Mouse (Mus musculus) neural tube, embryonic 10.5 days (tissue): ENCODE measurements at regions not wholly inside any gene's neighbourhood (a gene's known extent, or its start where the extent isn't known, plus 50 kb on each side); places are given as distances from the start of the nearest gene placed in this dataset.
A peak's percentile ranks its signal among the peaks of the same experiment; 100 is the strongest.

ENCODE experiments used
- DNase-seq: peaks from one replicate; pipeline ENCODE4 v3.0.0-alpha.2; 2017; ENCODE audit warnings: low spot score; ENCODE audit errors: extremely low spot score

DNA sequence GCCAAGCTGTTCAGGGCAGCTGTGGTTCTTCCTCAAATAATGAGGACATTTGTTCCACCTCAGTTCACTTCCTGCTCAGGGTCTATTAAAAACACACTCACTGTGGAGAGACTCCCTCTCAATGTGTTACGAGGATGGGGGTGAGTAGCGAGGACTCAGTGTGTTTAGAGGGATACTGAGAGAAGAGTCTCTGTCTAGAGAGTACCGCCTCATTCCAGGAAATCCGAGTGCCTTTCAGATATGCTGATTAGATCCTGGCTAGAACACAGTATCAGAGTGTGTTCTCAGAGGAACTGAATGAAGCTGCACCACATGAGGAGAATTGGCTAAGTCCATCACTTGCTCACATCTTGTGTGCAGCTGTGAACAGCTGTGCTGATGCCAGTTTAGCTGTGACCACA, 197.0 kb upstream of the Adamts9 start:
- peak; percentile 15 for DNase-seq

GRCm38 (mm10) chr6:93133940-93134339, 190.6 kb upstream of the Adamts9 start:
- DNase-seq, result no peak

- DNase-seq, result no peak
Measured at GRCm38 (mm10) chr6:93130946-93131685, 187.8 kb upstream of the Adamts9 start.

GRCm38 (mm10) chr6:93119482-93119881, 176.2 kb upstream of the Adamts9 start:
- DNase-seq, result no peak

GRCm38 (mm10) chr6:93113361-93113760, 170.1 kb upstream of the Adamts9 start:
- DNase-seq, result no peak

DNA sequence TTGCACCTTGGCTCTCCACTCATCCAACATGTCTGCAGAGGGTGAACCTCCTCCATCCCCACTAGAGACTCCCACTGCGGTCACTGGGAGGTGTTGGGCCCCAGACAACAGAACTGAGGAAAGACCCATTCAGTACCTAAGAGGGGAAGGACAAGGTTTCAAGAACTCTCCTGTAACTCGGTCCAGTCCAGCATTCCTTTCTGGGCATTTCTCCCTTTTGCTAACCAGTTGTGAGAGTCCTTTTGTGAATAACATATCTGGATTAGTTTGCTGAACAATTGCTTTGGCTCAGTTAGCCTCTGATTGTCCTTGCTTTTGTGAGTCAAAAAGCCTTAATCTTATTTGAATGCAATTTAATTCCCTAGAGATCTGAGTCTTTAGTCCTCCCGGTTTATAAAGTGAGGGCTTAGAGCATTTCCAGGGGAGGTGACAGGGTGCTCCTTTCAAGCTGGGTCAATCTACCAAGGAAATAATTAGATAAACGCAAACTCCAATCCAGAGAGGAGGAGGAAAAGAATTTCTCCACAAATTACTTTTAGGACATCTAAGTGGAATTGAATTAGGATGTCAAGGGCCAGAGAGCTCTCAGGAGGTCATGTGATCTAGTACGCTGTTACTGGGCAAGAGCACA, 151.6 kb upstream of the Adamts9 start:
- DNase-seq, result no peak

GRCm38 (mm10) chr6:93093770-93094169, 150.5 kb upstream of the Adamts9 start:
- no peak for DNase-seq

GRCm38 (mm10) chr6:93087329-93087728, 144.0 kb upstream of the Adamts9 start:
- no peak for DNase-seq

DNA sequence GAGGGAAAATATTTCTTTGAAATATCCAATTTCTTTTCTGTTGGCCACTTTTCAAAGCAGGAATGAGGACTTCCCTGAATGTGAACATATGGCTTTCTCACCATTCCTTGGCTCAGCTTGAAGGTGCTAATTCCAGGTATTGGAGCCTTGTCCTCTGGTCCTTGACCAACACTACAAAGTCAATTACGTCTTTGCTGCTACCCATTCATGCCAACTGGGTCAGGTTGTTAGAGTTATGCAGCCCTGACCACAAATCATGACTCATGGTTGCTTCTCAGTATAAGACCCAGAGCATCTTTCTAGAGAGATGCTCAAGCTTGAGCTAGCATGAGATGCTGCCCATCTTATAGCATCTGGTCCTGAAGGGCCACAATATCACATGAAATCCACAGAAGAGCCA, 141.0 kb upstream of the Adamts9 start:
- no peak for DNase-seq

- no peak for DNase-seq
Measured at GRCm38 (mm10) chr6:93083716-93084115, 140.4 kb upstream of the Adamts9 start.

- DNase-seq, result no peak
Measured at GRCm38 (mm10) chr6:93082205-93082604, 138.9 kb upstream of the Adamts9 start.

DNA sequence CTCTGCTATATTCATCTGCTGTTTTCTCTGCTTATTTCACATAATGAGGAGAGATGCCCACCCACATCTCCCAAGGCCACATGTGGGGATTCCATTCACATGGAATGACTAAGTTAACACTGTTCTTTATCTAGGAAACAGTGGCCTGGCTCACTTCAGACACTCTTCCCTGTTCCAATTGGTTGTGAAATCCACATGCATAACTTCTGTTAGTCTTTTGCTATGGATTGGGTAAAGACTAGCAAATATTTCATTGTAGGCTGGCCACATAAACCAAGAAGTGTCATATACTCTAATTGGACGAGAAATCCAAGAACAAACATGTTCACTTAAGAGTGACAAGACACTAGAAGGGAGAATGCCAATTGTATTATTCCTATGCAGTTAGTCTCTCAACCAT, 133.4 kb upstream of the Adamts9 start:
- no peak for DNase-seq

GRCm38 (mm10) chr6:93075867-93076266, 132.6 kb upstream of the Adamts9 start:
- no peak for DNase-seq

- no peak for DNase-seq
Measured at GRCm38 (mm10) chr6:93075011-93075410, 131.7 kb upstream of the Adamts9 start.

DNA sequence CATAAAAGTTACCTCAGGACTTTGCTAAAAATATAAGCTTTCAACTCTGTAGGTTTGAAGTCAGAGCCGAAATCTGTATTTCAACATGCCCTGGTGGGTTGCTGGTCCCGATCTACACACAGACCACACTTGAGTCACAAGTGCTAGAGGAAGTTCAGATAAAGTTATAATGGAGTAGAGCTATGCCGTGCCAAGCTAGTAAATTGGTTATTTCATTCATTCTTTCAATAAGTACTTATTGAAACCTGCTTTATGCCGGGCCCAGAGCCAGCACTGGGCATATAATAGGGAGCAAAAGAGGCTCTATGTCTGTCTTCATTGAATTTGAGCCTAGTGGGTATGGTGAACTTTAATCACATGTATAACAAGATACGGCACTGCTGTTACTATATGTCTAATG, 127.6 kb upstream of the Adamts9 start:
- DNase-seq, result no peak

DNA sequence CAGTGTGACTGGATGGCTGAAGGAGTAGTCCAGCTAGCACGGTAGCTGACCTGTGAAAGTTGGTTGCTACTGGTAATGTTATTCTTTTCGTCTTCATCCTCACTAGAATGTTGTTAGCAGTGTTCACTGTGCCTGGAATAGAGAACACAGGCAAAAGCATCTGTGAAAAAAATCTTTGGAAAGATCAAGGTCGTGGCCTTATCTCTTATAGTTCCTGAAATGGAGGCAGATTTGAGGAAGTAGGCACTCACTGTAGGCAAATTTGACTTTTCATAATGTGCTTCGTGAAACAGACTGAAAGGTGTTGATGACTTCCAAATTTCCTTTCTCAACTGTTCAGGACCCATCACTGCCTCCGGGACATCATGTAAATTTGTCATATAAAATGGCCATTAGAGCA, 124.5 kb upstream of the Adamts9 start:
- no peak for DNase-seq

DNA sequence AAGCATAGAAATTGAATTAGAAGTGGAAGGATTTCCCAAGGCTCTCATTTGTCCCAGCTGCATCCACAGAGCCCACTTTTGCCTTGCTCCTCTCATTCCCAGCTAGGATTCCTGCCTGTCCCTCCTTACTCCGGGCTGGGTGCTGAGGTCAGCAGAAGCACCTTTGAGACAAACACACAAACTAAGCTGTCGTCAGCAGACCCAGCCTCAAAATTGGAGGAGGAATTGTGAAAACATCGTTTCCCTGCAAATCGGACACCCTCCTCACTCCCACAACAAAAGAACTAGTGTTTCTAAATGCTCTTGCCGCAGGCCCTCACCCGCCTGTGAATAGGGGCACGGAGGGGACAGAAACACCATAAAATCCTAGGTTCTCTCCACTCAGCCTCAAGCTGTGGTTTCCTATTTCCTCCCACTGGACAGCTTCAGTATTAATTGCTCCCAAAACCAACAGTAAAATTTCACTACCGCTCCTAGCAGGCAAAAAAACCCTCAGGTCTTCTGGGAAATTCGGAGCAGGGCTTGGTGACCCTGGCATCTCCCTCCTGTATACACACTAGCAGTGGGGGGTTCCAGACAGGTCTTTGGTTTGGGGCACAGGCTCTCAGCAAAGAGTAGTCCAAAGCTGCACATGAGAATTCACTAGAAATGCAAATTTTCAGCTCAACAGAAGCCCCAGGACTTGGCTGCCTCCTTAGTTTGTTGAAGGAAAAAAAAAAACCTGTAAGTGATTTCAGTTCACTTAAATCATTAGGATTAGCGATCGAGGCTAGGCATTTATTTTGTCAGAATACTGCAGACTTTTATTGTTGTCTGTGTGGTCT, 123.5 kb upstream of the Adamts9 start:
- DNase-seq, result peak; percentile 44

DNA sequence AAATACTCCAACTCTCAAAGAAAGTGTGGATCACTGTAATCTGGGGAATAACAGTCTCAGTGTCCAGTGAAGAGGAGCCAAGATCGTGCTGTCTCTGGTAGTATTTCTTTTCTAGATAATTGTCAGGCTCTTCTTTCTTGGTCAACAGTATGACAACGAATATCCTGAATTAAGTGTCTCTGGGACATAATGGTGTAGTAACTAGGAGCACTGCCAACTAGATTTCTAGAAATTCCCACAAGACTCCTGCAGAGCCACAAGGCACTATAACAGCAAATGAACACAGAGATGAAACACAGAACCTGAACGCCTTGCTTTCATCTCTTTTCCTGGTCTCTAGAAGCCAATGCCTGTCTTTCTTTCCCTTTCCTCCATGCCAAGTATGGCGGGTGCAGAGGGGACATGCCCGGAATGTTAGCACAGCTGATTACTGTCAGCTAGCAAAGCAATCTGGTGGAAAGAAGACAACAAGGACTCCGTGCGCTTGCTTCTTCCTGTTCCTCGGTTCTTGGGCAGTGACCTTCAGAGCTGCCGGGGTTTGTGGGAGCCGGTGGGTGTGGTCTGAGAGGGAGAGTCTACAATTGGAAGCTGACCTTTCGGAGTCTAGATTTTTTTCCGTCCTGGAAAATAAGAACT, 122.7 kb upstream of the Adamts9 start:
- no peak for DNase-seq

DNA sequence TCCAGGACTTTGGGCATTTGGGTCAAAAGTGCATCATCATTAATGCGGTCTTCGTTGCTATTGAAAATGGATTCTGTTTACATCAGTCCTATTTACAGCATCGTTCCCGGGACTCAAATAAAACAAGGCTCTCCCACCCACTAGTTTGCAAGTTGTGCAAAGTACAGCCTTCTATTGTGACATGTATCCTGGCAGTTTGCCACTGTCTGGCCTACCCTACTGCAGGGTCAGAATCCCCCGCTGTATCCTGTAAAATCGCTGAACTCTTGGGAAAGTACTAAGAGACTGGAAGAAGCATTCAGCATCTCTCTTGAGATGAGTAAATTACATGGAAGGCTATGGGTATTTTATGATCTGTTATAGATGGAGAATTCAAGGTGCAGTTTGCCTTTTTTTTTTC, 122.1 kb upstream of the Adamts9 start:
- no peak for DNase-seq

DNA sequence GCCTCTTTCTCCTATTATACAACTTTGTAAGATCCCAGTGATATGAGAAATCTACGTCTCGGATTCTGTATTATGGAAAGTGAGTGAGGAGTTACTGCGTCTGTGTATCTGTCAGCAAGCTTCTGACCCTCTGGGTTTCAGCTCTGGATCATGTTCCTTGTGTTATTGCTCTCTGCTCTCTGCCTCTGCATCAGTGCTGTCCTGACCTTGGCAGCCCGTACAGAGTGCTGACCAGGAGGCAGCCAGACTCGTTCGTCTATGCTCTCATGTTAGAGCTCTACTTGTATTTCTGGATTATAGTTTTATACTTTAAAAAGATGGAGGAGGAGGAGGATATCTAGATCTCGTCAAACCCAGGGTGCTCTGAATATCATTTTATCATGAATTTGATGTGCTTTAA, 121.1 kb upstream of the Adamts9 start:
- DNase-seq, result no peak

DNA sequence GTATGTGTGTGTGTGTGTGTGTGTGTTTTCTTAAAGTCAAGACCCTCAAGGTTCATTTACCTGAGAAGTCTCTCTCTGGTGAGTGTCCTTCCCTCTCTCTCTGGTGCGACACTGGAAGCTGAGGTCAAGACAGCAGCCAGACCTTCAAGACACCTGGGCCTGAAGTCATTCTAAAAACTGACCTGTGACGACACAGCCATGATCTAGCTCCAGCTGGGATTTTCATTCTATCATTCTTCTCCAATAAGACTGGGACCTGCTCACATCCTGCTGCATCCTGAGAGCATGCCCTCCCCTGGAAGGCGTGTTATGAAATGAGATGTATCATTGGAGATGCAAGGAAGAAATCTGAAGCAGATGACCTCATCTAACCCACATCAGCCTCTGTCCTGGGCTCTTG, 118.4 kb upstream of the Adamts9 start:
- DNase-seq, result no peak

GRCm38 (mm10) chr6:93045524-93045923, 102.2 kb upstream of the Adamts9 start:
- DNase-seq, result no peak
